Mouse (Mus musculus): Measurements from ENCODE around the gene H3f3a.

Gene H3f3a

DNA sequence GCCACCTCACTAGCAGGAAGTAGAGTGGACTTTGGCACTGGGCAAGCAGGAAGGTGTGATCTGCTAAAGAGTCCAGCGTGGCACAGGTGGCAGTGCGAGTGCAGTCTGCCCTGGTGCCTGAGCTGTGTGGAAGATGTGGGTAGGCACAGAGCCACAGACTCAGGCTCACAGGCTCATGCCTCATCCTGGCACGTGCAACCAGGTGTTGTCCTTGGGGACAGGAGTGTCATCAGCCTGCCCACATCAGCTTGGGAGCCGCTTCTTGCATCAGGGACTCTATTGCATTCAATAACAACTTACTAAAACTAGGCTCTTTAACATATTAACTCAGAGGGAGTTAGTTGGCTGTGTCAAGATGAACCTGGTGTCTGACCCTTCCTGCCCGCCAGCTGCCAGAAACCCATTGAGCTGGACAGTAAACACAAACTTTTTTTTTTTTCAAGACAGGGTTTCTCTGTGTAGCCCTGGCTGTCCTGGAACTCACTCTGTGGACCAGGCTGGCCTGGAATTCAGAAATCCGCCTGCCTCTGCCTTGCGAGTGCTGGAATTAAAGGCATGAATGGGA is 55.7 kb downstream of the H3f3a start:
- DNase-seq (ENCODE audit: low spot score): no peak

DNA sequence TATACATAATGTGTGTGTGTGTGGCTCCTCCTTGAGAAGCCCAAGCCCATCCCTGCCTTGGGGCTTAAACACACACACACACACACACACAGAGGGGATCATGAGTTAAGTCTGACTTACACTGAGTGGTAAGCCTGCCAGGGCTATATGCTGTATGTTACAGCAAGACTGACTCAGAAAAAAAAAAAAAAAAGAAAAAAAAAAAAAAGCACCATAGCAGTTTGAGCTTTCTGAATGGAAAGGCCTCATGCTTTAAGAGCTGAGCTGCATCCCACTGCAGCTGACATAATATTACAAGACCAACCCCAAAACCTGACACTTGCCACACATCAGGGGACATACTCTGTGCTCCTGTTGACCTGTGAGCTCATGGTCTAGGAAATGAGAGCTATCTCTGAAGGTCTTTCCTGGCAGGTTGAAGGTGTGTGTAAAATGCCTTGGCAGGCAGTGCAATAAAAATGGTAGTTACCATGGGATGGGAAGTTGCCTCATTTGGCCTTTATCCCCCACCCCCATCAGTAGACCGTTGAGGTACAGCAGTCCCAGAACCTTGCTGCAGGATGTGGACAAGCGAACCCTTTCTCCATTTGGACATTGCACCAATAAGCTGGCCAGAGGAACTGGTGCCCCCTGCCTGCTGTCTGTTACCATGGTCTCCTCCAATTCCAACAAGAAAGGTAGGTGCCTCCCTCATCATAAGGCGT is 56.3 kb downstream of the H3f3a start:
- DNase-seq (ENCODE audit: low spot score): no peak

DNA sequence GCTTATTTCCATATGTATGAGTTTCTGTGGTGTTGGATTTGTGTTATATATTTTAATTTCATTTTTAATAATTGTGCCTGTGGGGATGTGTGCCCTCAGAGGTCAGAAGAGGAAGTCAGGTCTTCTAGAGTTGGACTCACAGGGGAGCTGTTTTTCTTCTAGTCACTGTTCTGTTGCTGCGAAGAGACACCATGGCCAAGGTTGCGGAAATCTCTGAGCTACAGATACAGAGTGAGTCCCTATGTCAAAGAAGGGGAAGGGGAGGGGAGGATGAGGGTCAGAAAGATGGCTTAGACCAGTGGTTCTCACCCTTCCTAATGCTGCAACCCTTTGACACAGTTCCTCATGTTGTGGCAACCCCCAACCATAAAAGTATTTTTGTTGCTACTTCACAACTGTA is 57.0 kb downstream of the H3f3a start:
- no peak for DNase-seq (ENCODE audit: low spot score)

DNA sequence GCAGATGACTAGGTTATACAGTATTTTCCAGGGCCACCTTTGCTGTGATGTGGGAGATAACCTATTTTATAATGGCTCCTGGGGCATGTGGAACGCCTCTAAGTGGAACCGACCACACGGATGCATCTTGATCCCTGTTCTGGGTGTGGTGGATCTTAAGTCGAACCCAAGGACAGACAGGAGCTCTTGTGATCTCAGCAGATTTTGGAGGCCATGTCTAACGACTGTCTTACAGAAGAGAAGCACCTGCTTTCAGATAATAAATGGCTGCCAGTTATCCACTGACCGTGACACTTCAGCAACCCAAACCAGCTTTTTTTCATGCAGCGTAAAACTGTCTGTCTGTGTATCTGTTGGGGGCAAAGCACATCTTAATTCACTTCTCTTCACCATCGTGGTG is 59.4 kb downstream of the H3f3a start:
- no peak for DNase-seq (ENCODE audit: low spot score)

DNA sequence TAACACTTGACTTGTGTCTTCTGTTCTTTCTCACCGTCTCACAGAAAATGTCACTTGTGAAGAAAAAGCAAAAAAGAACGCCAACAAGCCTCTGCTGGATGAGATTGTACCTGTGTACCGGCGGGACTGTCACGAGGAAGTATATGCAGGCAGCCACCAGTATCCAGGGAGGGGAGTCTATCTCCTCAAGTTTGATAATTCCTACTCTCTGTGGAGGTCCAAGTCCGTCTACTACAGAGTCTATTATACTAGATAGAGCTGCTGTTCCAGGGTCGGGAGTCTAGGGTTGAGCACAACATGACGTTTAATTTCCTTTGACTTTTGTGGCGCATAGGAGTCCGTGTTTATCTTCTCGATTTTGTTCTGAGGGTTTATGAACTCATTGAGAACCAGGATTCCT is 61.6 kb downstream of the H3f3a start:
- no peak for DNase-seq (ENCODE audit: low spot score)

Measured in retina, embryonic 14.5 days (tissue).